In the genomic region with DNA sequence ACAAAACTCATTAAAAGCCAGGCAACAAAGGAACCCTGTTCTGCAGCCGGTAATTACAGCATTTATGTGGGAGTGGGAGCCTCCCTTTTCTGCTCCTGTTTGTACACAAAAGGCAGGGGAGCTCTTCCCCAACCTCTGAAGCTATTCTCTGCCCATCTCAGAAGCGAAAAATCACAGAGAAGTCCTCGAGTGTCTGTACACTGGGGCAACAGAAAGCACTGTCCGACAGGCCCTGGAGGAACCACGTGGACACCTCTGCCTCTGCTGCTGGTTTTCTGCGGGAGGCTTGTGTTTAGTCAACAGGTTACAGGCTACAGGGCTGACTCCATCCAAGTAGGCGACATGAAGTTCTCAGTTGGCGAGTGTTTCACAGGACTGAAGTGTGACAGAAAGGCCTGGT, we compare ENCODE assay signal across 8 mouse cellular contexts. TPM values are rescaled to one million over a fixed set of nuclear protein-coding genes. Genes with fewer than 3 reads are reported as not detected.
DNase-seq lines count a peak whose midpoint lies in the region; ATAC-seq and TF ChIP-seq lines count a peak whose summit lies in the region.

No protein-coding gene starts in this region.

- H3K4me3 ChIP-seq in hindbrain, embryonic 10.5 days = peak overlapping the region; percentile 36
- peak overlapping the region; percentile 17; the same call in 1 of the 2 replicates for H3K4me3 ChIP-seq in liver, embryonic 15.5 days (replicated peaks)
- H3K4me3 ChIP-seq in small intestine, adult 2 months (ENCODE audit: low read depth, low read length) = peak overlapping the region; percentile 47

- H3K27ac ChIP-seq in hindbrain, embryonic 10.5 days = 0 out of 2 replicates have a peak overlapping the region, but pooled peaks have one; percentile 35
- H3K27ac ChIP-seq in liver, embryonic 15.5 days (replicated peaks) = no peak overlapping the region
- peak overlapping the region; percentile 10; the same call in 1 of the 2 replicates for H3K27ac ChIP-seq in small intestine, adult 2 months (ENCODE audit: insufficient read depth, low read depth, low read length)

- H3K9me3 ChIP-seq in hindbrain, embryonic 10.5 days = no peaks in the 10 kb centered on the region
- no peaks in the 10 kb centered on the region for H3K9me3 ChIP-seq in liver, embryonic 15.5 days (replicated peaks)

- no peak for TF ChIP-seq POLR2A in small intestine, adult 2 months (IDR thresholded peaks at IDR 0.05; ENCODE audit: low read depth, low read length)

- H3K27me3 ChIP-seq in hindbrain, embryonic 10.5 days (ENCODE audit: insufficient read depth, poor library complexity, severe bottlenecking) = no peaks in the 10 kb centered on the region
- H3K27me3 ChIP-seq in liver, embryonic 15.5 days = no peaks in the 10 kb centered on the region
- no peaks in the 10 kb centered on the region for H3K27me3 ChIP-seq in small intestine, adult 2 months (ENCODE audit: control insufficient read depth, insufficient read depth, low read length)

- ATAC-seq in liver, embryonic 15.5 days (ENCODE audit: insufficient read depth) = no peak
- no peak for ATAC-seq in erythroblast, adult 5-6 weeks (replicated peaks; ENCODE audit: low FRiP score, poor library complexity, severe bottlenecking)

- H3K4me2 ChIP-seq in liver, embryonic 15.5 days = peak overlapping the region; percentile 37

- WGBS in hindbrain, embryonic 10.5 days = 51% methylated on average over 8 of the region's 8 CpGs
- 35% methylated on average over 8 of the region's 8 CpGs for WGBS in liver, embryonic 15.5 days (ENCODE audit: insufficient replicate concordance)
- WGBS in small intestine, adult 2 months = 16% methylated on average over 8 of the region's 8 CpGs

- peaks cover 31% of the 10 kb centered on the region for H3K4me1 ChIP-seq in hindbrain, embryonic 10.5 days (replicated peaks)
- peaks cover 16% of the 10 kb centered on the region for H3K4me1 ChIP-seq in liver, embryonic 15.5 days (replicated peaks)
- H3K4me1 ChIP-seq in small intestine, adult 2 months (ENCODE audit: control insufficient read depth, insufficient read depth, insufficient read length, low read length) = peaks cover 39% of the 10 kb centered on the region

- no peak for TF ChIP-seq CTCF in small intestine, adult 2 months (IDR thresholded peaks at IDR 0.05; ENCODE audit: extremely low read depth, insufficient read length, insufficient replicate concordance, low read depth, low read length)

- H3K9ac ChIP-seq in liver, embryonic 15.5 days = no peak overlapping the region

- peak; percentile 25 for DNase-seq in cerebellum, adult 9-11 months
- DNase-seq in cerebellum, postnatal 36 days = no peak
- peak; percentile 21 for DNase-seq in embryo, embryonic 10.5 days (ENCODE audit: low spot score)
- DNase-seq in hindbrain, embryonic 10.5 days (ENCODE audit: low spot score) = no peak
- no peak for DNase-seq in left cerebral cortex, adult 18-20 months (ENCODE audit: low spot score in 2 of 2)

- H3K36me3 ChIP-seq in hindbrain, embryonic 10.5 days = peaks cover 18% of the 10 kb centered on the region
- 0 out of 2 replicates have a peak, but pooled peaks cover 6% of the 10 kb centered on the region for H3K36me3 ChIP-seq in liver, embryonic 15.5 days (replicated peaks)
- H3K36me3 ChIP-seq in small intestine, adult 2 months (ENCODE audit: control insufficient read depth, insufficient read depth, low read length) = peaks cover 21% of the 10 kb centered on the region

RNA-seq across cellular contexts. Expression of a gene that starts 2.1 kb away (rescaled TPM):
- 19.6 and 23.9 TPM in 2 replicates for polyA plus RNA-seq in hindbrain, embryonic 10.5 days (2016; fragmentation: Nextera tagmentation; extraction: Ambion mirVana)
- polyA plus RNA-seq in liver, embryonic 15.5 days (2015; fragmentation: Nextera tagmentation; extraction: Ambion mirVana) = 11.7 and 13.1 TPM in 2 replicates
- polyA plus RNA-seq in small intestine, adult 2 months (2012; rRNA removed) = 69.5 and 115 TPM in 2 replicates
- 10 to 100 TPM; 68.8 to 78.1 TPM for total RNA-seq in left cerebral cortex, adult 18-20 months (2021)
- 2.1 and 4.6 TPM in 2 replicates for total RNA-seq in erythroblast, adult 5-6 weeks (2015; ENCODE audit: low replicate concordance)
- total RNA-seq in erythroblast, adult 5-6 weeks (2017; ENCODE audit: low replicate concordance) = 2.6 and 5.9 TPM in 2 replicates

Comparison
In these comparisons a context has a peak if more than half of its experiments do, and no peak if none do; other contexts are left out.
1. DNase-seq: peak in cerebellum, adult 9-11 months (single experiment) and embryo, embryonic 10.5 days (single experiment); none in cerebellum, postnatal 36 days (0 of 2), hindbrain, embryonic 10.5 days (single experiment) and left cerebral cortex, adult 18-20 months (0 of 2).
2. Peak in every context shown above with its lines, with median percentiles within 50 percentile points of each other: H3K4me3 ChIP-seq.